Mouse (Mus musculus) megakaryocyte, embryonic 14.5 days (primary cell): Measurements from ENCODE around the gene Gng12.

Experiments used
- FLI1 ChIP-seq: IDR thresholded peaks from 2 replicates; pipeline ENCODE4 v1.6.1; 2012; ENCODE audit warnings: low read length, inconsistent platforms, mixed read lengths
- GATA1 ChIP-seq: IDR thresholded peaks from 3 replicates; pipeline ENCODE4 v1.6.1; 2012; ENCODE audit warnings: mixed read lengths, low read length, inconsistent platforms, borderline replicate concordance

DNA sequence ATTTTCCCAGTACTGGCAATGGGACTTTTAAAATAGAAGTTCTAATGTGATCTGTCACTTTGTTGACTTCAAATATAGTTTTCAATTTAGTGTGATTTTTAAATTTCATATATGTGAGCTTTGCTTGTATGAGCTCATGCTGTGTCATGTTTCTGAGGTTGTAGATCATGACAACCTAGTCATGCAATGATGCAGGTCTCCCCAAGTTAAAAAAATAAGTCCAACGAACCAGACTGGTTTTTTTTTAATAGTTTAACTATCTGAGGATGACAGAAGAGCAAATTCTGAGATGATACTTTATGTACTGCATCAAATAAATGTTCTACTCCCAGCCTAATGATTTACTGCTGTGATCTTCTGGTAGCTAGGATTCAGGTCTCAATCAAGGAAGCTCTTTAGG is 153.9 kb downstream of the Gng12 start:
- TF ChIP-seq GATA1 (no peak), FLI1 (no peak)
